Mouse (Mus musculus): Measurements from ENCODE around the gene Rabgap1l.

GRCm38 (mm10) chr1:160674763-160675162 is 118.2 kb downstream of the Rabgap1l start:
- TF ChIP-seq CTCF (IDR thresholded peaks at IDR 0.05; ENCODE audit: borderline replicate concordance, extremely low read depth, insufficient read depth, insufficient read length) (no peak), POLR2A (IDR thresholded peaks at IDR 0.05; ENCODE audit: borderline replicate concordance, extremely low read depth, insufficient read depth, insufficient read length, poor library complexity, severe bottlenecking) (no peak)

All from brain, embryonic 14.5 days (tissue).